Mouse (Mus musculus) embryonic facial prominence, embryonic 13.5 days (tissue): ENCODE measurements around the gene Pnkd. TPM values are rescaled to one million over a fixed set of nuclear protein-coding genes. Genes with fewer than 3 reads are reported as not detected.
"Not testable (repeated sequence)": the region's sequence is repeated elsewhere in the genome, so short reads cannot be mapped to it uniquely, and the experiment has no call there.

Experiments used
- ATAC-seq: fragments of 200-750 bp; cut with Nextera tagmentation; 2 replicates; pipeline ENCODE4 v1.8.0; 2017; ENCODE audit warnings: low read depth; ENCODE audit not compliant: insufficient number of reproducible peaks, insufficient read depth, low FRiP score, low TSS enrichment
- H3K27ac ChIP-seq: fragments of 300-500 bp; sonication (generic); 2 replicates; pipeline ENCODE4 v1.5.1; 2015; ENCODE audit warnings: moderate library complexity, mild to moderate bottlenecking, inconsistent platforms
- H3K27me3 ChIP-seq: fragments of 300-500 bp; sonication (generic); 2 replicates; pipeline ENCODE4 v1.6.1; 2015; ENCODE audit warnings: mild to moderate bottlenecking, inconsistent platforms
- H3K36me3 ChIP-seq: fragments of 300-500 bp; sonication (generic); 2 replicates; pipeline ENCODE4 v1.6.1; 2015; ENCODE audit warnings: mild to moderate bottlenecking, inconsistent platforms
- H3K4me1 ChIP-seq: fragments of 300-500 bp; sonication (generic); 2 replicates; pipeline ENCODE4 v1.6.1; 2015; ENCODE audit warnings: inconsistent platforms
- H3K4me2 ChIP-seq: fragments of 300-500 bp; sonication (generic); 2 replicates; pipeline ENCODE4 v1.6.1; 2015; ENCODE audit warnings: moderate library complexity, mild to moderate bottlenecking, inconsistent platforms
- H3K4me3 ChIP-seq: fragments of 300-500 bp; sonication (generic); 2 replicates; pipeline ENCODE4 v1.5.1; 2015; ENCODE audit warnings: mild to moderate bottlenecking, inconsistent platforms
- H3K9ac ChIP-seq: fragments of 300-500 bp; sonication (generic); 2 replicates; pipeline ENCODE4 v1.6.1; 2015; ENCODE audit warnings: mild to moderate bottlenecking, inconsistent platforms
- H3K9me3 ChIP-seq: fragments of 300-500 bp; sonication (generic); 2 replicates; pipeline ENCODE4 v1.6.1; 2016; ENCODE audit warnings: inconsistent platforms
- WGBS: fragments of 180-500 bp; shearing (Covaris S2); methylation state at CpG from one replicate; pipeline ENCODE4 v1.1.7; 2015; ENCODE audit warnings: mixed read lengths; 5-methylcytosine and 5-hydroxymethylcytosine counted together
- polyA plus RNA-seq: library from polyadenylated mRNA; unstranded; fragments of >200 nt; fragmentation: Nextera tagmentation; extraction: Ambion mirVana; gene quantifications from 2 replicates; pipeline ENCODE4 v1.2.1, GENCODE M21; 2015

Gene Pnkd
- polyA plus RNA-seq, 1 experiment from 2014 or later = 112 TPM

DNA sequence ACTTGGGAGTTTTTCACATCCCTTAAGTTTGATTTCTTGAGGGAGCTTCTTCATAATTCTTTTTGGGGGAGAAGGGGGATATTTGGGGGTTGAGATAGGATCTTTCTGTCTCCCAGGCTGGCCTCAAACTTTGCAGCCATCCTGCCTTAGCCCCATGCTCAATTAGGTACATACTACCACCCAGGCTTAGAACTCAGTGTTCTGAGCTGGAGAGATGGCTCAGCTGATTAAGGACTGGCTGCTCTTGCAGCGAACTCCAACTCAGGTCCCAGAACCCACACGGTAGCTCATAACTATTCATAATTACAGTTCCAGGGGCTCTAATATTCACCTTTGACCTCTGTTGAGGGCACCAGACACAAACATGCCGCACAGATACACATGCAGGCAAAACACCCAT lies 49.9 kb downstream of the Pnkd start:
- Histone ChIP-seq H3K27me3 (no peaks in the 10 kb centered on the region), H3K27ac (no peak overlapping the region), H3K4me3 (no peak overlapping the region), H3K9ac (no peak overlapping the region), H3K4me2 (no peak overlapping the region), H3K4me1 (peaks cover 35% of the 10 kb centered on the region), H3K36me3 (no peaks in the 10 kb centered on the region; the same call in 1 of the 2 replicates), H3K9me3 (no peaks in the 10 kb centered on the region)
- ATAC-seq = no peak
- WGBS = 73% methylated on average over 3 of the region's 3 CpGs

DNA sequence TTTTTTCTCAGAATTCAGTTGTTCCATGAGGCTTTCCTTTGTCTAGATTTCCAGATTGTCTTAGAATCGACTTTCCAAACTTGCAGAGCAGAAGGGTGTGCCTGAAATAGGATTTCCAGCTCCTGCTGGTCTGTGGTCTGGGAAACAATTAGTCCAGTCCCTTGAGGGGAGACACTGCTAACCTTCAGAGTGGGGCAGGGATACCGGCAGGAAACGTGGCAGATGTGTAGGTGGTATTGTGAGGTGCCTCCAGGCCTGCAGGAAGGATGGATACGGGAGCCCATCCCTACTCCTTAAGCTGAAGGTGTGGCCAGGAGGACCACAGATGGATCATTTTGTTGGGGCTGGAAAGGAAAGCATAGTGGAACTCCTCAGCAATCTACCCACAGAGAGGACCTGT lies 50.3 kb downstream of the Pnkd start:
- Histone ChIP-seq H3K4me1 (peaks cover 35% of the 10 kb centered on the region), H3K27ac (no peak overlapping the region), H3K9me3 (no peaks in the 10 kb centered on the region), H3K27me3 (no peaks in the 10 kb centered on the region), H3K4me3 (no peak overlapping the region), H3K9ac (no peak overlapping the region), H3K4me2 (no peak overlapping the region), H3K36me3 (peaks cover 2% of the 10 kb centered on the region)
- no peak for ATAC-seq
- WGBS = 31% methylated on average over 4 of the region's 4 CpGs

DNA sequence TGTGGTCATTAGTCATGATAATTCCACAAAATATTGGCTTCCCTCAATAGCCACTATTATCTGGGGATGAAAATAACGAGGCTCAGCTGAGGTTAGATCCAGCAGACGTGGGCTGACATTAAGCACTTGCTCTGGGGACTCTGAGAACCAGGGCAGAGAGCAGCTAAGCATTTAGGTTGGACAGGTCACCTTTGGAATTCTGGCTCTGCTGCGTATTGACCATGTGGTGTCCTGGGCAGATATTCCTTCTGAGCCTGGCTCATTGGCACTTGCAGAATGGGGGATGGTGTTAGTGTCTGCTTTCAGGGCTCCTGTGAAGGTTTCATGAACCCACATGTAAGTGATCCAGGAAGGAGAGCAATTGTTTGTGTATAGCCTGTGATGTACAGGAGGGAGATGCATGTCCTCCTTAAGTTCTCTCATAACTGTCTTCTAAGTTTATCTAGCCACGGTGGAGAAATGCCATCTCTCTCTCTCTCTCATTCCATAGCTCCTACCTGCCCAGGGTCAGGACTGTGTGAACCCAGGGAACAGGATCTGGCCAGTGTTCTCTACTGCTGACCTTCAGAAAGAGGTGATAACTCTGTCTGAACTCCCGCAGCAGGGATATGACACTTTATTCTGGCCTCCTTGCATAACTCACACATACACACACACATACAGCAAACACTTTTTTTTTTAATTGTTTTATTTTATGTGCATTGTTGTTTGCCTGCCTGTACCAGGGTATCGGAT lies 50.9 kb downstream of the Pnkd start:
- Histone ChIP-seq H3K4me3 (no peak overlapping the region), H3K9ac (no peak overlapping the region), H3K27ac (no peak overlapping the region), H3K4me1 (peaks cover 34% of the 10 kb centered on the region), H3K9me3 (no peaks in the 10 kb centered on the region), H3K4me2 (no peak overlapping the region), H3K36me3 (peaks cover 7% of the 10 kb centered on the region), H3K27me3 (no peaks in the 10 kb centered on the region)
- WGBS = 75% methylated on average over 6 of the region's 6 CpGs
- no peak for ATAC-seq

DNA sequence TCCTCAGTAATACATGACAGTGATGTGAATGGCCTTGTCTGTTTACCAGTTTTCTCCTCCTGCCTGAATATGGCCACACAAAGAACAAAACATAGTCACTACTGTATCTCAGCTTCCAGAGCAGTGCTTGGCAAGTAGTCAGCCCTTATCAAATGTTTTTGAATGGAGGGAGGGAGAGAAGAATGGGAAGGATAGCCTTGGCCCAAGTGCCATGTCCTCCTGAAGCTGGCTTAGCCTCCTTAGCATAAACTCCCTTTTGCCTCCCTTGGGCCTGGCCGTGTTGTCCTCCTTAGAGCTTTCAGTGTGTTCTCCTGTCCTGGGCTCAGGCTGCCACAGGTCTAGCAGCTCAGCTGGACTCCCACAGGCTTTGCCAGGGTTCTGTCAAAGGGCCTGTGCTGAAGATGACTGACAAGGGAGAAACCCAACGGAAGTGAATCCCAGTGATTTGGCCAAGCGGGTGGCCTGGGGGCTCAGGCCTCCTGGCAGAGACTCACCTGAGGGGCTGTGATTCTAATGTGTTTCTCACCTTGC lies 52.6 kb downstream of the Pnkd start:
- no peak overlapping the region for H3K27ac ChIP-seq
- no peak overlapping the region for H3K4me2 ChIP-seq
- ATAC-seq = no peak
- 75% methylated on average over 3 of the region's 3 CpGs for WGBS
- H3K27me3 ChIP-seq = no peaks in the 10 kb centered on the region
- H3K9ac ChIP-seq = no peak overlapping the region
- no peaks in the 10 kb centered on the region for H3K9me3 ChIP-seq
- H3K4me3 ChIP-seq = no peak overlapping the region
- H3K4me1 ChIP-seq = peaks cover 18% of the 10 kb centered on the region
- peaks cover 7% of the 10 kb centered on the region for H3K36me3 ChIP-seq

DNA sequence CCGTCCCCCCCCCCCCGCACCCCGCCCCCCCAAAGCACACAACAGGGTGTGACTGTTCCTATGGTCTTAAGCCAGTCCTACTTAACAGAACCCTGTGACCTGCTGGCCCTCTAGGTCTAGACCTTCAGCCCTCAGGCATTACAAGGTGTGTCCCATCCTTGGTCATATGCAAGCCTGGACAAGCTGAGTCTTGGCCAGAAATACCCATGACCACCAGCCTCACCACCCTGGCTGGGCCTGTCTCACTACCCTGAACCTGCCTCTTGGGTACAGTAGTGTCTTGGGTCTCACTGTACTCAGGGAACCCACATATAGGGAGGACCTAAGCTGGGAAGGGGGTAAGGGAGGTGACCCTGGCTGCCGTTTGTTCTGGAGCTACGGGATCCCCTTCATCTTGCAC lies 53.3 kb downstream of the Pnkd start:
- Histone ChIP-seq H3K4me2 (no peak overlapping the region), H3K4me3 (no peak overlapping the region), H3K4me1 (peaks cover 16% of the 10 kb centered on the region), H3K27me3 (no peaks in the 10 kb centered on the region), H3K27ac (no peak overlapping the region), H3K36me3 (peaks cover 7% of the 10 kb centered on the region), H3K9me3 (no peaks in the 10 kb centered on the region), H3K9ac (no peak overlapping the region)
- ATAC-seq = no peak
- 86% methylated on average over 4 of the region's 5 CpGs for WGBS

DNA sequence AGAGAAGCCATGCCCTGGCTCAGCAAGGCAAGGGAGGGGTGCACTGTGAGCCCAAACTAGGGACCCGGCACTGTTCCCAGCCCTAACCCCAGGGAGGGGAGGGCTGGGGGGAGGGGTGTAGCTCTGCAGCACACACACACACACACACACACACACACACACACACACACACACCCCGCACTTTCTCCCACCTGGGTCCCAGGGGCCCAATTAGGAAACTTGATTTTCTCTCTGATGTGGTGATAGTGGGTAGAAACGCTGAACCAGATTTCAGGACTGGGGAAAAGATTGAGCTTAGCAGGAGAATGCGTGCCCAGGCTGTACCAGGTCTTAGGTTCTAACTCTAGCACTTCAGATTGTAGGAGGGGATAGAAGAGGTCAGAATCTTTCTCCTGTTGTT lies 53.9 kb downstream of the Pnkd start:
- no peak for ATAC-seq
- Histone ChIP-seq H3K9me3 (no peaks in the 10 kb centered on the region), H3K36me3 (peaks cover 7% of the 10 kb centered on the region), H3K4me3 (no peak overlapping the region), H3K27ac (no peak overlapping the region), H3K4me1 (peaks cover 10% of the 10 kb centered on the region), H3K27me3 (no peaks in the 10 kb centered on the region), H3K9ac (no peak overlapping the region), H3K4me2 (no peak overlapping the region)
- 63% methylated on average over 4 of the region's 4 CpGs for WGBS

DNA sequence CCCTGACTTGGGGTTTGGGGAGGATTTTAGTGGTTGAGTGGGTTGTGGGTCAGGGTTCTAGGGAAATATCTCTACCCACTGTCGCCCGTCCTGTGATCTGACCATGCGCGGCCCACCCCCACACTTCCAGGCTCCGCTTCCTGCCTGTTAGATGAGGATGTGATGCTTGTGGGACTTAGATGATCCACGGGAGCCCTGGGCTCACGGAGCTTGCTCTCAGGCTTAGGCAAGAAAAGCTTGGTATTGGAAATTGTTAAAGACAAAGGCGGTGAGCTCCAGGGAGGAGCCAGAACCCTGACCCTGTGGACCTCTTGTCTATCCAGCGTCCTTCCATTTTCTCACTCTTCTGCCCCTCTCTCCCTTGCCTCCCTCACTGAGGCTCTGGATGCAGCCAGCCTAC lies 55.2 kb downstream of the Pnkd start:
- 89% methylated on average over 9 of the region's 9 CpGs for WGBS

DNA sequence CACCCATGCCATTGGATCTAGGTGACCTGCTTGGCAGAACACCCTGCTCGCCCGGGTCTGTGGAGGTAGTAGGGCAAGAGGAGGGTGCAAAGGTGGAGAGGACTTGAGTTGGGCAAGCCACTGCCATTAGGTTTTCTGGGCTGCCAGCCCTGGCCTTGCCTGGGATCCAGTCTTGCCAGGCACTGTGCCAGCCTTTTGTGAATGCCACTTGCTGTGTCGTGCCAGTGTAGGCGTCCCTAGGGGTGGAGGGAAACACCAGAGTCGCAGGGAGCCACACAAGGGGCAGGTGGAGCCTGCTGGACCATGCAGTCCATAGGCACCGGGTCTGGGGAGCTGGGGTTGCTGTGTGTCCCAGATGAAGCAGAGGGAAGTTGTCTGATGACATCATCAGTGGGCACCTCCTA lies 55.6 kb downstream of the Pnkd start:
- H3K27me3 ChIP-seq = no peaks in the 10 kb centered on the region
- 95% methylated on average over 6 of the region's 6 CpGs for WGBS
- H3K36me3 ChIP-seq = peaks cover 7% of the 10 kb centered on the region
- H3K4me1 ChIP-seq = peaks cover under 1% of the 10 kb centered on the region; the same call in 1 of the 2 replicates
- no peak for ATAC-seq
- H3K9me3 ChIP-seq = no peaks in the 10 kb centered on the region
- no peak overlapping the region for H3K4me2 ChIP-seq
- no peak overlapping the region for H3K27ac ChIP-seq
- no peak overlapping the region for H3K9ac ChIP-seq
- H3K4me3 ChIP-seq = no peak overlapping the region

More for the DNA sequence above, 55.2 kb downstream of the Pnkd start:
- ATAC-seq = no peak
- Histone ChIP-seq H3K9ac (no peak overlapping the region), H3K9me3 (no peaks in the 10 kb centered on the region), H3K4me3 (no peak overlapping the region), H3K4me2 (no peak overlapping the region), H3K4me1 (peaks cover 5% of the 10 kb centered on the region; the same call in 1 of the 2 replicates), H3K27ac (no peak overlapping the region), H3K27me3 (no peaks in the 10 kb centered on the region), H3K36me3 (peaks cover 7% of the 10 kb centered on the region)

DNA sequence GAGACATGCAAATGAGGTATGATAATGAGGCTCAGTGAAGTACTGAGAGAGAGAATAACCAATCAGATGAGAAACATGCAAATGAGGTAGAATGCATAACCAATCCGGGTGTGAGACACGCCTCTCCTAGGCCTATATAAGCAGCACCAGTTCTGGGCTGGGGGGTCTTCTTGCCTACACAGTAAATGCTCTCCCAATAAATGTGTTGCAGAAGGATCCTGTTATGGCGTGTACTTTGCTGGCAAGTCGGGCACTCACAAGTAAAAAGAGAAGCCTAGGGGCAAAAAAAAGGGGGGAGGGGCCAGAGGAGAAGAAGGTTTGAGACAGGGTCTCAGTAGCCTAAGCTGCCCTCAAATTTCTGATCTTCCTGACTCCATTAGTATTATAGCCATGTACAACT lies 56.3 kb downstream of the Pnkd start:
- not testable (repeated sequence) for H3K9me3 ChIP-seq, H3K27ac ChIP-seq, H3K4me3 ChIP-seq, H3K9ac ChIP-seq, H3K4me1 ChIP-seq, H3K27me3 ChIP-seq, ATAC-seq, H3K36me3 ChIP-seq, H3K4me2 ChIP-seq
- WGBS = 82% methylated on average over 4 of the region's 4 CpGs

DNA sequence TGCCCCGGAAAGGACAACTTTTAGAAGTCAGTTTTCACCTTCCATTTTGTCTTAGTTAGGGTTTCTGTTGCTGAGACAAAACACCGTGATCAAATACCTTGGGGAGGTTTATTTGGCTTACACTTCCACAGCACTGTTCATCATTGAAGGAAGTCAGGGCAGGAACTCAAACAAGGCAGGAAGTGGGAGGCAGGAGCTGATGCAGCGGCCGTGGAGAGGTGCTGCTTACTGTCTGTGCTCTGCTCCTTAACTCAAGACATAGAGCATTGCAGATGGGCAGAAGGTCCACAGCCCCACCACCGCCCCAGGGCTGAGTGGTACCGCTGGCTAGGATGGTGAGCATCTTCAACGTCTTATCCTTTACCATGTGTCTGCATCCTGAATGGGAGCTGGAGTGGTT lies 57.2 kb downstream of the Pnkd start:
- no peak overlapping the region for H3K4me3 ChIP-seq
- H3K27me3 ChIP-seq = no peaks in the 10 kb centered on the region
- no peak overlapping the region for H3K4me2 ChIP-seq
- ATAC-seq = no peak
- H3K27ac ChIP-seq = no peak overlapping the region
- no peaks in the 10 kb centered on the region for H3K9me3 ChIP-seq
- peaks cover 7% of the 10 kb centered on the region for H3K36me3 ChIP-seq
- no peak overlapping the region for H3K9ac ChIP-seq
- no peaks in the 10 kb centered on the region; the same call in 1 of the 2 replicates for H3K4me1 ChIP-seq
- 88% methylated on average over 7 of the region's 7 CpGs for WGBS

DNA sequence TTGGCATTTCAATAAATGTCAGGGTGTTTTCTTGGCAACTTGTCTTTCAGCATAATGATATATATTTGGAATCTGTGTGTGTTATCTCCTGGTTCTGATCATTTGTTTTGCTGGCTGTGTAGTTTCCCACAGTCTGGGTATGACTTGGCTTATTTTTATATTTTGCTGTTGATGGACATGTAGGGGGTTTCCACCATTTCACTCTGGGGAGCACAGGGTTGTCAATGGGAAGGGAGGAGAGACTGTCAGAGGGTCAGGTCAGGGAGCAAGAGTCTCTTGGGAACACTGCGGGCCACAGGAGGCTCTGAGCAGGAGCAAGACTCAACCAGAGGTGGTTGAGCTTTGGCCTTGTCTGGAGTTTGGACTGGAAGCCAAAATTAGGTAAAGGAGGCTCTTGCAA lies 57.6 kb downstream of the Pnkd start:
- no peaks in the 10 kb centered on the region; the same call in 1 of the 2 replicates for H3K4me1 ChIP-seq
- WGBS = 92% methylated on average over 1 of the region's 1 CpGs
- no peak for ATAC-seq
- H3K27ac ChIP-seq = no peak overlapping the region
- H3K4me3 ChIP-seq = no peak overlapping the region
- peaks cover 7% of the 10 kb centered on the region for H3K36me3 ChIP-seq
- no peak overlapping the region for H3K9ac ChIP-seq
- no peak overlapping the region for H3K4me2 ChIP-seq
- H3K9me3 ChIP-seq = no peaks in the 10 kb centered on the region
- H3K27me3 ChIP-seq = no peaks in the 10 kb centered on the region

DNA sequence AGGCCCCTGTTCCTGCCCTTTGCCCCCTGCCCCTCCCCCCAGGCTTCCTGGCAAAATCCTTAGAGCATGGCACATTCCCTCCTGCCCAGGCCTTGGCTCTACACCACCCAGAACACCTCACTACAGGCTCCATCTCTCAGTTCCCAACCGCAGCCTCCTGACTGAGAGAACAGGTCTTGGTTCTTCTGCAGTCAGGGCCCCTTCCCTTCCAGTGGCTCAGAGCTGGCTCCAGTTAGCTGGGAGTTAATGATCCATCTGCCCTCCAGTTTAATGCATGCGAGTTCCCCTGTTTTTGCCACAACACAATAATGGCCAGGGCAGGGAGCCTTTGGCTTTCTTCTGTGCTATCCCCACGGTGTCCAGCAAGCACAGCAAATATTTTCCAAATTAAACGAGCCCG lies 58.4 kb downstream of the Pnkd start:
- H3K27ac ChIP-seq = no peak overlapping the region
- 72% methylated on average over 5 of the region's 5 CpGs for WGBS
- H3K4me3 ChIP-seq = no peak overlapping the region
- no peak for ATAC-seq
- H3K9me3 ChIP-seq = no peaks in the 10 kb centered on the region
- H3K36me3 ChIP-seq = peaks cover 7% of the 10 kb centered on the region
- no peaks in the 10 kb centered on the region; the same call in 1 of the 2 replicates for H3K4me1 ChIP-seq
- no peak overlapping the region for H3K4me2 ChIP-seq
- H3K9ac ChIP-seq = no peak overlapping the region
- H3K27me3 ChIP-seq = no peaks in the 10 kb centered on the region
